Mouse (Mus musculus) midbrain, embryonic 14.5 days (tissue): ENCODE measurements at regions not wholly inside any gene's neighbourhood (a gene's known extent, or its start where the extent isn't known, plus 50 kb on each side); places are given as distances from the start of the nearest gene placed in this dataset. TPM values are rescaled to one million over a fixed set of nuclear protein-coding genes. Genes with fewer than 3 reads are reported as not detected.

Source experiments
- ATAC-seq: fragments of 200-750 bp; cut with Nextera tagmentation; 2 replicates; pipeline ENCODE4 v1.8.0; 2017; ENCODE audit warnings: moderate number of reproducible peaks, moderate library complexity; ENCODE audit not compliant: low FRiP score, low TSS enrichment
- DNase-seq: peaks from one replicate; pipeline ENCODE4 v3.0.0-alpha.2; 2015
- H3K27ac ChIP-seq: fragments of 300-500 bp; sonication (generic); replicated peaks from 2 replicates; pipeline ENCODE4 v1.5.1; 2014; ENCODE audit warnings: mild to moderate bottlenecking, low read depth, low read length, moderate library complexity
- H3K27me3 ChIP-seq: fragments of 300-500 bp; sonication (generic); 2 replicates; pipeline ENCODE4 v1.6.1; 2014; ENCODE audit warnings: low read length, control low read depth, mixed read lengths; ENCODE audit not compliant: control insufficient read depth, insufficient read depth
- H3K36me3 ChIP-seq: fragments of 300-500 bp; sonication (generic); 2 replicates; pipeline ENCODE4 v1.6.1; 2014; ENCODE audit warnings: low read length, control low read depth; ENCODE audit not compliant: control insufficient read depth, insufficient read depth
- H3K4me1 ChIP-seq: fragments of 300-500 bp; sonication (generic); 2 replicates; pipeline ENCODE4 v1.6.1; 2014; ENCODE audit warnings: mild to moderate bottlenecking, antibody characterized with exemption, low read length, control low read depth; ENCODE audit not compliant: control insufficient read depth, insufficient read depth
- H3K4me2 ChIP-seq: fragments of 300-500 bp; sonication (generic); 2 replicates; pipeline ENCODE4 v1.6.1; 2014; ENCODE audit warnings: mild to moderate bottlenecking, low read length, moderate library complexity
- H3K4me3 ChIP-seq: fragments of 300-500 bp; sonication (generic); replicated peaks from 2 replicates; pipeline ENCODE4 v1.5.1; 2014; ENCODE audit warnings: low read depth, low read length
- H3K9ac ChIP-seq: fragments of 300-500 bp; sonication (generic); replicated peaks from 2 replicates; pipeline ENCODE4 v1.6.1; 2014; ENCODE audit warnings: mild to moderate bottlenecking, low read length, moderate library complexity
- H3K9me3 ChIP-seq: fragments of 300-500 bp; sonication (generic); 2 replicates; pipeline ENCODE4 v1.6.1; 2016; ENCODE audit warnings: low read length, control low read depth, mixed read lengths; ENCODE audit not compliant: control insufficient read depth
- WGBS: fragments of 180-500 bp; shearing (Covaris S2); extraction: QIAGEN DNeasy Blood & Tissue Kit; methylation state at CpG from one replicate; pipeline ENCODE4 v1.1.7; 2014; 5-methylcytosine and 5-hydroxymethylcytosine counted together
- microRNA-seq: library from miRNA; unstranded; fragments of <30 nt; microRNA quantifications from one replicate; pipeline ENCODE4, GENCODE M21; 2016

DNA sequence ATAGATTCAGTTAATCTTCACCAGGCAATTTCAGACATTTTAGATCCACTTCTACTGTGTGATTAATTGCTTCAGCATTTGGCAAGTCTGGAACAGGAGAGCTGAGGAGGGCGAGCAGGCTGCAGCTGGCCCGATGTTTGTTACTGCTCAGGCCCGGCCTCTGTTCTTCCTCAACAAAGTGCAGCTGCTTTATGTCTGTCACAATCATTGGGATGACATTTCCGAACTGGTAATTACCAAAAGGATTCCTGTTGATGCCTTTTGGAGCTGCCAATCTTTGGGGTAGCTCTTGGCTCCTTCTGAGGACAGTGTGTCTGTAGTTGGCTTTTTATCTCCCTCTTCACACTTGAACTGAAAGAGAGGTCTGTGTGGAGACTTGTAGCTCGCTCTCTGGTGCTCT lies 119.4 kb downstream of the Ndfip2 start:
- Histone ChIP-seq H3K27me3 (no peaks in the 10 kb centered on the region), H3K4me1 (no peaks in the 10 kb centered on the region), H3K4me3 (no peak overlapping the region), H3K36me3 (no peaks in the 10 kb centered on the region), H3K4me2 (no peak overlapping the region), H3K27ac (no peak overlapping the region), H3K9me3 (no peaks in the 10 kb centered on the region), H3K9ac (no peak overlapping the region)
- no peak for DNase-seq
- ATAC-seq = no peak
- WGBS = 57% methylated on average over 5 of the region's 5 CpGs

DNA sequence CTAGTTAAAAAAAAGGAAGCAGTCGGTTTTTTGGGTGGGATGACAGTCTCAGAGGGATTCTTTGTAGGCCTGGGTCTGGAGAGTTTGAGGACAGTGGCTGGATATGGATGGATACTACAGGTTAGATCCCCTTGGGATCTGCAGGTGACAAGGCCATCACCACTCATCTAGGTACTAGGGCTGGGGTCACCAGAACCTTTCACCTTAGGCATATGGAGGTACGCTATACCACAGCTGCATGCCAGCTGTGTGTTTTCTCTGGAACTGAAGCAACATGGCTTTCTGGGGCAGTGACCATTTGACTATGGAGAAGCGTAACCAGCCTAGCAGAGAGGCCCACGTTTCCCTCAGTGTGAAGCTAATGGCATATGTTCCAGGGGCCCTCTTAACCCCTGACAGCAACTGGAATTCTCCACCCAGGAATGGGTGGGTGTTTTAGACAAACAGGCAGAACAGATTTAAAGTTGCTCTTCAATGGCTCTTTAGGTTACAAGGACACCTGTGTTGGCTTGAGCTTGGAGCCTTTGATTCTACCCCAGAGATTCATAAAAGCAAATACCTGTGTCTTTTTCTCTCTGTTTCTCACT lies 118.8 kb downstream of the Ndfip2 start:
- ATAC-seq (no peak), DNase-seq (no peak)
- Histone ChIP-seq H3K36me3 (no peaks in the 10 kb centered on the region), H3K4me1 (no peaks in the 10 kb centered on the region), H3K4me2 (no peak overlapping the region), H3K9ac (no peak overlapping the region), H3K4me3 (no peak overlapping the region), H3K27ac (no peak overlapping the region), H3K27me3 (no peaks in the 10 kb centered on the region), H3K9me3 (no peaks in the 10 kb centered on the region)
- 77% methylated on average over 4 of the region's 4 CpGs for WGBS

DNA sequence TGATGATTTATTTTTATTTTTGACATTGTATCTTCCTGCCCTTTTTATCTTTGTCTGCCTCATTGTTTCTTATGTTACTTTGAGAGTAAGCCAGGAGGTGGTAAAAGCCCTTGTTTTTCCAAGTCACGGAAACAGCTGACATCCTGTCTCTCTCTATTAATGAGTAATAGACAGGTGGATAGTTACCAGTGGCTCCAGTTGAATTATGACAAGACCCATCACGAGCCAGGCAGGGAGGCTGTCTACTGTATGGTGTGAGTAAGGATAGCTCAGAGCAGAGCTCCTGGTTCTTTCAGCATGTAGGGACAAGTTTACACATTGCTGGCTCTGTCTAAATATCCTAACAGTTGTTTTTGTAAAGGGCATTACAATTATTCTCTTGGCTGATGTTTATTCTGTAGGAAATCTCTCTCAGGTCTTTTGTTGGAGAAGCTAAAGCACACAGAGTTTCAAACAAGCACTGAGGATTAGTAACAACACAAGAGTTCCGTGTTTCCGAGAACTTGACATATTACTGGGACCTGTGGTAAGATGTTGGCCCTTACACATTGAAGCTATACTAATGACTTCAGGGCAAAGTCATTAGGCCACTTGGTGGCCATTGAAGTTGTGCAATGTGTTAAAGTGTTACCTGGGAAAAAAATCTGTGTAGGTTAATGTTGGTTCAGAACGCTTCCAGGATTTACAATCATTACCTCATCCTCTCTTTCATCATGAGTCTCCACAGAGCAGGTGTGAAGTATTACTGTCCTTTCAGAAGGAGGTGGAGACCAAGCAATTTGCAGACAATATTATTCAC lies 111.5 kb downstream of the Ndfip2 start:
- Histone ChIP-seq H3K9me3 (no peaks in the 10 kb centered on the region), H3K27me3 (no peaks in the 10 kb centered on the region), H3K27ac (no peak overlapping the region), H3K4me1 (no peaks in the 10 kb centered on the region), H3K4me3 (no peak overlapping the region), H3K36me3 (no peaks in the 10 kb centered on the region), H3K9ac (no peak overlapping the region), H3K4me2 (no peak overlapping the region)
- DNase-seq = no peak
- WGBS = 80% methylated on average over 5 of the region's 5 CpGs
- no peak for ATAC-seq

DNA sequence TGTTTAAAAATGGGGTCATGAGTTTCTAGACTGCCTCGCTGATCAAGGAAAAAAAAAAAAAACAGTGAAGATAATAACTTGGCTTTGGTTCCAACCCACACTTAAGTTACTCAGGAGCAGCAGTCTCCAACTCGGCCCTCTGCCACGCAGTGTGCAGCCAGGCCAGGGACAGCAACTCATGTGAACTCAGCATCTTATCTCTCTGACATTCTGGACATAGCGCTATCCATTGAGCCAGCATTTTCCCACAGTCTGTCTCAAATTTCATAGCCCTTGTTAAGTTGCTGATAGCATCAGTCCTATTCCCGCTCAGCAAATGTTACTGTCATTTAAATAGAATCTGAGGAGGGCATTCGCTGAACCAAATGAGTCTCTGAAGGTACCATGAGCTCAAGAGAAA lies 102.2 kb downstream of the Ndfip2 start:
- Histone ChIP-seq H3K4me2 (no peak overlapping the region), H3K27ac (no peak overlapping the region), H3K4me3 (no peak overlapping the region), H3K9ac (no peak overlapping the region), H3K27me3 (no peaks in the 10 kb centered on the region), H3K4me1 (no peaks in the 10 kb centered on the region), H3K36me3 (no peaks in the 10 kb centered on the region), H3K9me3 (no peaks in the 10 kb centered on the region)
- ATAC-seq (no peak), DNase-seq (no peak)
- 88% methylated on average over 6 of the region's 6 CpGs for WGBS

DNA sequence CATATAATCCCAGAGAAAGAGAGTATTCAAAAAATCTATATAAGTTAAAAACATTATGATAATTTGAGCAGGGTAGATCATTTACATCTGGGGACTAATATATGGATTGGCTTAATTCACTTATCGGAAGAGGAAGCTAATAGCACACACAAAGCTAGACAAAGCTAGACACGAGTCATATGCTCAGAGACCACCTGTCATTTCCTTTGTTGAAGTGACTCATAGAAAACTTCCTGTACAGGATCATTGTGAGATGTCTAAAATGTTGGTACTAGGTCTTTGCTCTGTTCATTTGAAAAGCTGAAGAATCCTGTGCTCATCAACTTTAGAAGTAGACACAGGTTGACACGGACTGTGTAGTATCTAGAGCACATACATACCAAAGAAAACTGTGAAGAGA lies 101.5 kb downstream of the Ndfip2 start:
- H3K27ac ChIP-seq = no peak overlapping the region
- DNase-seq (no peak), ATAC-seq (no peak)
- no peak overlapping the region for H3K4me3 ChIP-seq
- no peaks in the 10 kb centered on the region for H3K27me3 ChIP-seq
- H3K4me2 ChIP-seq = no peak overlapping the region
- H3K9me3 ChIP-seq = no peaks in the 10 kb centered on the region
- H3K9ac ChIP-seq = no peak overlapping the region
- no peaks in the 10 kb centered on the region for H3K4me1 ChIP-seq
- no peaks in the 10 kb centered on the region for H3K36me3 ChIP-seq
- 87% methylated on average over 3 of the region's 3 CpGs for WGBS

Small RNA genes lying in the stretch of these regions (microRNA-seq; reads per million reads assigned to microRNA genes)
- gene Gm22406 = not detected
- not detected for gene Mir6390
